Mouse (Mus musculus): Measurements from ENCODE around the gene Gm10065. TPM values are rescaled to one million over a fixed set of nuclear protein-coding genes. Genes with fewer than 3 reads are reported as not detected.
"Not testable (repeated sequence)": the region's sequence is repeated elsewhere in the genome, so short reads cannot be mapped to it uniquely, and the experiment has no call there.

Gene Gm10065
- polyA plus RNA-seq, 1 experiment from 2014 or later, result not detected

GRCm38 (mm10) chr13:21462516-21462915 lies 16.7 kb downstream of the Gm10065 start:
- not testable (repeated sequence) for H3K4me2 ChIP-seq; H3K4me1 ChIP-seq; H3K36me3 ChIP-seq; ATAC-seq; H3K9ac ChIP-seq; H3K27ac ChIP-seq; H3K4me3 ChIP-seq; H3K9me3 ChIP-seq (replicated peaks)
- WGBS (ENCODE audit: insufficient replicate concordance), result 44% methylated on average over 9 of the region's 9 CpGs
- H3K27me3 ChIP-seq (replicated peaks), result peaks cover 28% of the 10 kb centered on the region

- 24% methylated on average over 4 of the region's 4 CpGs for WGBS (ENCODE audit: insufficient replicate concordance)
- Histone ChIP-seq H3K4me3 (no peak overlapping the region), H3K9ac (no peak overlapping the region), H3K27me3 (replicated peaks) (peaks cover 31% of the 10 kb centered on the region), H3K9me3 (replicated peaks) (no peaks in the 10 kb centered on the region), H3K4me2 (no peak overlapping the region), H3K36me3 (0 out of 2 replicates have a peak, but pooled peaks cover 5% of the 10 kb centered on the region), H3K4me1 (peaks cover 15% of the 10 kb centered on the region), H3K27ac (no peak overlapping the region)
- no peak for ATAC-seq
Measured at GRCm38 (mm10) chr13:21456347-21456746, 22.9 kb downstream of the Gm10065 start.

GRCm38 (mm10) chr13:21454133-21454532 lies 25.1 kb downstream of the Gm10065 start:
- H3K27me3 ChIP-seq (replicated peaks), result peaks cover 22% of the 10 kb centered on the region
- H3K4me3 ChIP-seq, result peak overlapping the region; percentile 68
- H3K36me3 ChIP-seq, result peaks cover 9% of the 10 kb centered on the region; the same call in 1 of the 2 replicates
- H3K27ac ChIP-seq, result no peak overlapping the region
- ATAC-seq, result peak; percentile 57; the same call in 1 of the 2 replicates
- H3K9ac ChIP-seq, result no peak overlapping the region
- no peaks in the 10 kb centered on the region for H3K9me3 ChIP-seq (replicated peaks)
- H3K4me1 ChIP-seq, result peaks cover 15% of the 10 kb centered on the region
- peak overlapping the region; percentile 68 for H3K4me2 ChIP-seq
- WGBS (ENCODE audit: insufficient replicate concordance), result 64% methylated on average over 3 of the region's 3 CpGs

DNA sequence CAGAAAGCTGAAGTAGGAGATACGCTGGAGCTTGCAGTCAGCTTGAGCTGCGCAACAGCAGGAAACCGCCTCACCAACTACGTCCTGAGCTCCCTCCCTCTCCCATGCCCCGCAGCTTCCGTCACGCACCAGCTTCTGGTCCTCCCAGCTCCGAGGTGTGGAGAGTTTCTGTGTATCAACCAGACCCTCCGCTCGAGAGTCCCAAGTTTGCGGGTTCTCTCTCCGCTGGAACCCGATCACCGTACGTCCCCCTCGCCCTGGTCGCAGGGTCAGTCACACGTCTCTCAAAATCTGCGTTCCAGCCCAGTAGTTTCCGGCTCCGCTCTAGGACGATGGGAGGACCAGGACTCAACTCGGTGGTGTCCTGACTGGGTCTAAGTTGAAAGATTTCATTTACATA lies 25.8 kb downstream of the Gm10065 start, which contains the start of gene Zscan26:
Zscan26 (minus strand) TSS at position 282 of the 400 bp plus-strand sequence.
- ATAC-seq, result peak; percentile 79
- peaks cover 19% of the 10 kb centered on the region for H3K4me1 ChIP-seq
- peak within 1 kb of the TSS; percentile 57 for H3K27ac ChIP-seq
- peak within 1 kb of the TSS; percentile 70 for H3K9ac ChIP-seq
- peaks cover 16% of the 10 kb centered on the region for H3K36me3 ChIP-seq
- peak within 1 kb of the TSS; percentile 68 for H3K4me2 ChIP-seq
- WGBS (ENCODE audit: insufficient replicate concordance), result under 1% methylated on average over 23 of the region's 23 CpGs
- H3K27me3 ChIP-seq (replicated peaks), result peaks cover 22% of the 10 kb centered on the region
- H3K9me3 ChIP-seq (replicated peaks), result no peaks in the 10 kb centered on the region
- H3K4me3 ChIP-seq, result peak within 1 kb of the TSS; percentile 68

GRCm38 (mm10) chr13:21453042-21453441 lies 26.2 kb downstream of the Gm10065 start:
- Histone ChIP-seq H3K4me2 (peak overlapping the region; percentile 68), H3K27ac (peak overlapping the region; percentile 57; the same call in 1 of the 2 replicates), H3K9ac (peak overlapping the region; percentile 70), H3K36me3 (peaks cover 19% of the 10 kb centered on the region), H3K9me3 (replicated peaks) (no peaks in the 10 kb centered on the region), H3K4me1 (peaks cover 21% of the 10 kb centered on the region), H3K4me3 (peak overlapping the region; percentile 68), H3K27me3 (replicated peaks) (peaks cover 22% of the 10 kb centered on the region)
- ATAC-seq, result no peak
- 3% methylated on average over 13 of the region's 13 CpGs for WGBS (ENCODE audit: insufficient replicate concordance)

DNA sequence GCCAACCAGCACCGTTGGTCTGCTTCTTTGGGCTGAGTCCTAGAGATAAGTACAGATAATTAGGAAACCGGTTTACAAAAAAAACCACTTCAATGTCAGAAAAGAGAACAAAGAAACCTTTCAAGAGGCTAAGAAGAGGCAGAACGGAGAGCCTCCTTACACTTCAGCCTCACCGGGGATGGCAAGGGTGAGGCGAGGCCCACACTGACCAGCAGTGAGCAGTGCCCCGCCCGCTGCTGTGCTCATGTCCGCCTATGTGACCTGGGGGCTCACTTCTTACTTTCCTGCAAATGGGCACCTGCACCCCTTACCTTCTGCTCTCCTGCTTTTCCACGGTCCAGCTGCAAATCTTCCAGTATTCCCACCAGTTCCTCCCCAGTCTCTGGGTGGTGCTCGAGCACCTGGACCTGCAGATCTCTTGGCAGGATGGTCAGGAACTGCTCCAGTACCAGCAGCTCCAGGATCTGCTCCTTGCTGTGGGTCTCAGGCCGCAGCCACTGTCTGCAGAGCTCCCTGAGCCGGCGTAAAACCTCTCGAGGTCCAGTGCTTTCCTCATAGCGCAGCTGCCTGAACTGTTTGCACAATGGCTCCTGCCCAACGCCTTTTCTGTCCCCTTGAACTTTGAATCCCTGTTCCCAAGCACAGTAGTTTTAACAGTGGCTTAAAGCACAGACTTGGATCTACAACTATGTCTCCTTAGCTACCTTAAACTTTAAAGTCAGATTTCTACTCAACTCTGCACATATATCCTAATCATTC lies 31.2 kb downstream of the Gm10065 start:
- Histone ChIP-seq H3K4me3 (no peak overlapping the region), H3K27me3 (replicated peaks) (no peaks in the 10 kb centered on the region), H3K9ac (no peak overlapping the region), H3K36me3 (peaks cover 66% of the 10 kb centered on the region), H3K27ac (no peak overlapping the region), H3K4me2 (no peak overlapping the region), H3K4me1 (peaks cover 23% of the 10 kb centered on the region), H3K9me3 (replicated peaks) (no peaks in the 10 kb centered on the region)
- ATAC-seq, result no peak
- 78% methylated on average over 16 of the region's 16 CpGs for WGBS (ENCODE audit: insufficient replicate concordance)

DNA sequence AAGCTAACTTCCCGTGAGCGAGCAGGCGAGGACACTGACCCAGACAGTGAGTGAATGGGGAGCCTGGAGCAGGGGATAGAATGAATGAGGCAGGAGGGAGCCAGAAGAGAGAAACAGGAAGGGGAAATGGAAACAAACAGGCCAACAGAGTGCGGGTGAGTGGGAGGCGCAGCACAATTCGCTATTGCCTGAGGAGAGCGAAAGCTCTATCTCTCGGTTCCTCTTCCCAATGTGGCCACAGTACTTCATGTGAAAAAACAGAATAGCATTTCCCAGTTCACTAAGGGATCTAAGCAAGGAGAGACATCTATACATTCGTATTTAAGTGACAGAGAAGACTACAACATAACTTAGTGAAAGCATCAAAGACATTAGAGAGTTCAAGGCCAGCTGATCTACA lies 32.4 kb downstream of the Gm10065 start:
- Histone ChIP-seq H3K4me1 (peaks cover 12% of the 10 kb centered on the region), H3K27ac (no peak overlapping the region), H3K9me3 (replicated peaks) (no peaks in the 10 kb centered on the region), H3K4me2 (no peak overlapping the region), H3K27me3 (replicated peaks) (no peaks in the 10 kb centered on the region), H3K36me3 (peaks cover 69% of the 10 kb centered on the region), H3K4me3 (no peak overlapping the region), H3K9ac (no peak overlapping the region)
- no peak for ATAC-seq
- WGBS (ENCODE audit: insufficient replicate concordance), result 84% methylated on average over 9 of the region's 9 CpGs

GRCm38 (mm10) chr13:21441207-21441572 lies 38.1 kb downstream of the Gm10065 start:
- peaks cover 15% of the 10 kb centered on the region for H3K4me1 ChIP-seq
- H3K27me3 ChIP-seq (replicated peaks), result no peaks in the 10 kb centered on the region
- no peaks in the 10 kb centered on the region for H3K9me3 ChIP-seq (replicated peaks)
- peak overlapping the region; percentile 68 for H3K4me3 ChIP-seq
- peak overlapping the region; percentile 81 for H3K27ac ChIP-seq
- ATAC-seq, result no peak
- H3K9ac ChIP-seq, result peak overlapping the region; percentile 78
- H3K4me2 ChIP-seq, result peak overlapping the region; percentile 81
- H3K36me3 ChIP-seq, result peaks cover 34% of the 10 kb centered on the region
- WGBS (ENCODE audit: insufficient replicate concordance), result 19% methylated on average over 10 of the region's 10 CpGs

- under 1% methylated on average over 32 of the region's 32 CpGs for WGBS (ENCODE audit: insufficient replicate concordance)
Measured at GRCm38 (mm10) chr13:21440503-21441206, 38.6 kb downstream of the Gm10065 start, which contains the start of gene Pgbd1. TSS of gene Pgbd1 (minus strand) at chr13:21441058.

DNA sequence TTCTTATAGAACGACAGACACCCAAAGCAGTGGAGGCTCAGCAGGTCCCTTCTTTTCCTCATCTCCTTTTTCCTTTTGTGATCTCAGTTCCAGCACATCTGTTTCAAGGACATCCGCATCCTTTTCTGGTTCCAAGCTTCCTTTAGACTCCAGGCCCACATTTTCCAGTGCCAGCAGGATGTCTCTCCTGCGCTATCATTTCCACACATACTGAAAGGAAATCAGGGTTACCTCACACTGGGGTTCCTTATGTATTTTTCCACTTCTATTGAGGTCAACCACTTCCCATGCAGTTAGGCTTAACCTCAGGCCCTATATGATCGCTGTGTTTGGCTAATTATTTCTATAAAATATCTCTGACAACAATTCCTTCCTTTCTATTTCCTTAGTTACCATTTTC lies 43.8 kb downstream of the Gm10065 start:
- H3K9ac ChIP-seq, result no peak overlapping the region
- ATAC-seq, result no peak
- H3K4me3 ChIP-seq, result no peak overlapping the region
- no peaks in the 10 kb centered on the region for H3K9me3 ChIP-seq (replicated peaks)
- 66% methylated on average over 4 of the region's 4 CpGs for WGBS (ENCODE audit: insufficient replicate concordance)
- H3K27me3 ChIP-seq (replicated peaks), result no peaks in the 10 kb centered on the region
- H3K4me2 ChIP-seq, result no peak overlapping the region
- H3K27ac ChIP-seq, result no peak overlapping the region
- no peaks in the 10 kb centered on the region for H3K36me3 ChIP-seq
- peaks cover 9% of the 10 kb centered on the region for H3K4me1 ChIP-seq

More at GRCm38 (mm10) chr13:21440503-21441206, 38.6 kb downstream of the Gm10065 start, which contains the start of gene Pgbd1:
- peak within 1 kb of the TSS; percentile 68 for H3K4me3 ChIP-seq
- no peaks in the 10 kb centered on the region for H3K9me3 ChIP-seq (replicated peaks)
- H3K27me3 ChIP-seq (replicated peaks), result no peaks in the 10 kb centered on the region
- H3K36me3 ChIP-seq, result peaks cover 30% of the 10 kb centered on the region
- H3K27ac ChIP-seq, result peak within 1 kb of the TSS; percentile 81
- H3K9ac ChIP-seq, result peak within 1 kb of the TSS; percentile 78
- H3K4me1 ChIP-seq, result peaks cover 15% of the 10 kb centered on the region
- ATAC-seq, result peak; percentile 87
- peak within 1 kb of the TSS; percentile 81 for H3K4me2 ChIP-seq
